Mouse (Mus musculus) ES-CJ7 (cell line): ENCODE measurements around the gene Gm9736.
A peak's percentile ranks its signal among the peaks of the same experiment; 100 is the strongest.
"Not testable (repeated sequence)": the region's sequence is repeated elsewhere in the genome, so short reads cannot be mapped to it uniquely, and the experiment has no call there.

ENCODE experiments used
- DNase-seq: peaks from one replicate; pipeline ENCODE4 v3.0.0; 2011; ENCODE audit warnings: low read depth, low spot score

Gm9736 gene

GRCm38 (mm10) chr10:77751254-77751653, at the start of gene Gm9736:
Gene Gm9736, minus strand, starts transcription at chr10:77751354.
- not testable (repeated sequence) for DNase-seq

GRCm38 (mm10) chr10:77798921-77799508, 47.9 kb upstream of the Gm9736 start, which contains the start of gene Gm19668:
Gene Gm19668, minus strand, starts transcription at chr10:77799133.
- no peak for DNase-seq

GRCm38 (mm10) chr10:77798164-77798920, 47.2 kb upstream of the Gm9736 start:
- DNase-seq: not testable (repeated sequence)

- DNase-seq: no peak
Observed at GRCm38 (mm10) chr10:77797677-77798076, 46.5 kb upstream of the Gm9736 start.

GRCm38 (mm10) chr10:77794976-77795375, 43.8 kb upstream of the Gm9736 start, which contains the start of gene Gm9639:
Gene Gm9639, minus strand, starts transcription at chr10:77795076.
- DNase-seq: no peak

- no peak for DNase-seq
Observed at GRCm38 (mm10) chr10:77788621-77789020, 37.5 kb upstream of the Gm9736 start.

GRCm38 (mm10) chr10:77787876-77788275, 36.7 kb upstream of the Gm9736 start, which contains the start of gene Gm7137:
Gene Gm7137, minus strand, starts transcription at chr10:77788200.
- not testable (repeated sequence) for DNase-seq

GRCm38 (mm10) chr10:77783396-77783795, 32.2 kb upstream of the Gm9736 start:
- DNase-seq: not testable (repeated sequence)

- DNase-seq: not testable (repeated sequence)
Observed at GRCm38 (mm10) chr10:77782442-77782841, 31.3 kb upstream of the Gm9736 start, which contains the start of gene Gm3250. Gene Gm3250, minus strand, starts transcription at chr10:77782542.

GRCm38 (mm10) chr10:77776844-77777243, 25.7 kb upstream of the Gm9736 start, which contains the start of gene Gm7138:
Gene Gm7138, minus strand, starts transcription at chr10:77776944.
- not testable (repeated sequence) for DNase-seq

GRCm38 (mm10) chr10:77772142-77772541, 21.0 kb upstream of the Gm9736 start:
- DNase-seq: not testable (repeated sequence)

GRCm38 (mm10) chr10:77771225-77771624, 20.1 kb upstream of the Gm9736 start, which contains the start of gene Gm3238:
Gene Gm3238, minus strand, starts transcription at chr10:77771325.
- not testable (repeated sequence) for DNase-seq

GRCm38 (mm10) chr10:77769727-77770126, 18.6 kb upstream of the Gm9736 start:
- no peak for DNase-seq

GRCm38 (mm10) chr10:77759582-77759981, 8.4 kb upstream of the Gm9736 start, which contains the start of gene Gm3233:
Gene Gm3233, minus strand, starts transcription at chr10:77759682.
- DNase-seq: not testable (repeated sequence)

- peak; percentile 28 for DNase-seq
Observed at GRCm38 (mm10) chr10:77753448-77753847, 2.3 kb upstream of the Gm9736 start.

GRCm38 (mm10) chr10:77752312-77752711, 1.2 kb upstream of the Gm9736 start:
- not testable (repeated sequence) for DNase-seq

- not testable (repeated sequence) for DNase-seq
Observed at GRCm38 (mm10) chr10:77750686-77751085, 468 bp downstream of the Gm9736 start.

- not testable (repeated sequence) for DNase-seq
Observed at GRCm38 (mm10) chr10:77741924-77742688, 9.0 kb downstream of the Gm9736 start, which contains the start of gene Gm18596. Gene Gm18596, minus strand, starts transcription at chr10:77742638.

GRCm38 (mm10) chr10:77738929-77739328, 12.2 kb downstream of the Gm9736 start:
- DNase-seq: no peak

- DNase-seq: peak; percentile 12
Observed at GRCm38 (mm10) chr10:77735928-77736327, 15.2 kb downstream of the Gm9736 start.

- DNase-seq: peak; percentile 60
Observed at GRCm38 (mm10) chr10:77729241-77729640, 21.9 kb downstream of the Gm9736 start.
